Mouse (Mus musculus) G1E (cell line): ENCODE data around the gene Abcb8.

ENCODE experiments used
- CTCF ChIP-seq: IDR thresholded peaks from 2 replicates; pipeline ENCODE4 v1.5.1; 2012; ENCODE audit warnings: low read depth, low read length, inconsistent platforms, mixed read lengths
- GATA1 ChIP-seq: IDR thresholded peaks from 2 replicates; pipeline ENCODE4 v1.6.1; 2012; ENCODE audit warnings: borderline replicate concordance, low read length, inconsistent platforms, mixed read lengths
- GATA2 ChIP-seq: IDR thresholded peaks from 2 replicates; pipeline ENCODE4 v1.6.1; 2012; ENCODE audit warnings: low read depth, low read length, inconsistent platforms, borderline replicate concordance
- POLR2AphosphoS5 ChIP-seq: IDR thresholded peaks from 2 replicates; pipeline ENCODE4 v1.6.1; 2012; ENCODE audit warnings: low read depth, low read length, inconsistent platforms; ENCODE audit not compliant: insufficient replicate concordance
- TAL1 ChIP-seq: conservative IDR thresholded peaks from 2 replicates; pipeline ENCODE4 v1.6.1; 2012; ENCODE audit warnings: low read depth, low read length, inconsistent platforms, mixed read lengths

- TF ChIP-seq GATA2 = no peak
- TF ChIP-seq CTCF = no peak
- TF ChIP-seq POLR2AphosphoS5 = no peak
- TF ChIP-seq TAL1 = no peak
- TF ChIP-seq GATA1 = no peak
Observed at GRCm38 (mm10) chr5:24387264-24388241, 5.9 kb upstream of the Abcb8 start.
